Mouse (Mus musculus): ENCODE measurements around the gene Dcaf4.
A peak's percentile ranks its signal among the peaks of the same experiment; 100 is the strongest.

Dcaf4 gene

DNA sequence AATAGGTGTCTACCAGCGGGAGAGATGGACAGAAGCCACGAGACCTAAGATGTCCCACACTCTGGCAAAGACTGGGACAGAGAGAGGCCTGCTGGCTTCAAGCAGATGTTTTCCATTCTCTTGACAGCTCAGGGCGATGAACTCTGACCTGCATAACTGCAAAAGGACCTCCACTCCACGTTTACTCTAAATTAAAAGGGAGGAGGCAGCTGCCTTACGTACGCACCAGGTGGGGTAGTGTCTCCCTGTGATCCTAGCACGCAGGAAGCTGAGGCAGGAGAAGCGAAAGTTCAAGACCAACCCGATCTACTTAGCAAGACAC is 24.3 kb upstream of the Dcaf4 start:
- no peak for DNase-seq (ENCODE audit: low read depth, low spot score)

DNA sequence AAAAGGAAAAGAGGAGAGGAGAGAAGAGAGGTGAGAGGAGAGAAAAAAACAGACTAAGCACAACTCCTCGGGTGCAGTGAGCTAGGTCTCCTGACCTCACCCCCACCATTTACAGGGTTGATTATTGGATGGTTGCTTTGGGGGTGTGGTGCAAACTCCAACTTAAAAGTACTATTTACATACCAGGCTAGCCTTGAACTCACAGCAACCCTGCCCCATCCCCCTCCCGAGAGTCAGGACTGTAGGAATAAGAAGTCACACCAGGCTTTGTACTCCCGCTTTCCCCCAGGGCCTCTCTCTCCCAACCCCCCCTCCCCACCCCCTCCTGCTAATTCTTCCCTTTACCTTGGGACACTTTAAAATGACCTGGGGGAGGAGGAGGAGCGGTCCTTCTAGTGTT is 23.9 kb upstream of the Dcaf4 start:
- no peak for DNase-seq (ENCODE audit: low read depth, low spot score)

DNA sequence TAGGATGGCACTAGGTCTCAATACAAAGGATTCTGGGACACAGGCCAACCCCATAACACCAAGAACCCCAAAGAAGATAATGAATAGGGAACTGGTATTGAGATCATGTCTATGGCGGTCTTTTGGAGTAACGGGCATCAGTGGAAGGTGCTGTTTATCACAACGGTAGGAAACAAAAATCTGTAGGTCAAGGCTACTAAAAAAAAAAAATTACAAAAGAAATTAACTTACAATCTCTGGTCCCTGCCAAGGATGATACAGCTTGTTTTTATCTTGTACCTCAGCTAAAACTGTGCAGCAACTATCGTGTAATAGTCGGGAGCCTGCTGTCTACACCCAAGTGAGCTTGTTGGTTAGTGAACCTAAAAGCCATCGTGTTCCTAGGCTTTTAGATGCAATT is 23.5 kb upstream of the Dcaf4 start:
- no peak for DNase-seq (ENCODE audit: low read depth, low spot score)

- DNase-seq (ENCODE audit: low read depth, low spot score): no peak
Measured at GRCm38 (mm10) chr12:83497959-83498358, 22.3 kb upstream of the Dcaf4 start.

DNA sequence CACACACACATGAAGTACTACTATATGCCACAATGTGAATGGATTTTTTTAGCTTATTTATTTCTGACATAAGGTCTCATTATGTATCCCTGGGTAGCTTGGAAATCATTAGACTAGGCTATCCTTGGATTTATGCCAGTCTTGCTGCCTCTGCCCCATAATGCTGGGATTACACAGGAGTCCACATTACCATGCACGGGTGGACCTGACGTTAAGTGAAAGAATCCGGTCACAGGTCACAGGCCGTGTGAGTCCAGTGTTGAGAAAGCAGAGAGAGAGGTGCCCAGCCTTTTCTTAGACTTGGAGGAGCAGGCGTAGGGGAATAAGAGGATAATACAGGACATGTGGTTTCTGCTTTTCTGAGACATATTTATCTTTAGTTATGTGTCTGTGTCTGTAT is 21.0 kb upstream of the Dcaf4 start:
- no peak for DNase-seq (ENCODE audit: low read depth, low spot score)

DNA sequence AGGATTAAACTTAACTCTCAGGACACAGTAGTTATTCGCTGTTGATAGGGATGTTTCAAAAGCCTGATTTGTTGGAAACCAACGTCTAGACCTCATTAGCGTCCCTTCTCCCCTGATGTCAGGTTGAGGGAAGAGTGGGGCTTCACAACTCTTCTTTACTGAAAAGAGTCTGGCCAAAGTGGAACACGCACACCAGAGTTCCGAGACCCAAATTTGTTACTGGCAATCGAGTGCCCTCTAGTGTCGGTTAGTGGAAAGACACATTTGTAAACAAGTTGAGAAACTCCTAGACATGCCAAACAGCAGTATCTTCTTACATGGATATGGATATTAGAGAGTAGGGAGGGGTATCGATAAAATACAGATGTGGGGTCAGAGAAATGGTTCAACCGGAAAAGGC is 18.1 kb upstream of the Dcaf4 start:
- DNase-seq (ENCODE audit: low read depth, low spot score): peak; percentile 80

DNA sequence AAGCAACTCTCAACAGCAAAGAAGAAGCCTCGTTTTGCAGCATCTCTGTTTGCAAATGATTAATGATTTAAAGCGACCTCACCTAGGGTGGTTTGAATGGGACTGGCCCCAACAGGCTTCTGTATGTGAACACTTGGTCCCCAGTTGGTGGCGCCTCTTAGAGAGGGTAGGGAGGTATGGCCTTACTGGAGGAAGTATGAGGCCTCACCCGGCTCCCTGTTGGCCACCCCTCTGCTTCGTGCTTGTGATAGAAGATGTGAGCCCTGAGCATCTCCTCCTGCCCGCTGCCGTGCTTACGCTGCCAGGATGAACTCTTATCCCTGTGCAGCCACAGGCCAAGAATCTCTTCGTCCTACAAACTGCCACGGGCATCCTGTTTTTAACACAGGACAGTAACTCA is 13.7 kb upstream of the Dcaf4 start:
- no peak for DNase-seq (ENCODE audit: low read depth, low spot score)

DNA sequence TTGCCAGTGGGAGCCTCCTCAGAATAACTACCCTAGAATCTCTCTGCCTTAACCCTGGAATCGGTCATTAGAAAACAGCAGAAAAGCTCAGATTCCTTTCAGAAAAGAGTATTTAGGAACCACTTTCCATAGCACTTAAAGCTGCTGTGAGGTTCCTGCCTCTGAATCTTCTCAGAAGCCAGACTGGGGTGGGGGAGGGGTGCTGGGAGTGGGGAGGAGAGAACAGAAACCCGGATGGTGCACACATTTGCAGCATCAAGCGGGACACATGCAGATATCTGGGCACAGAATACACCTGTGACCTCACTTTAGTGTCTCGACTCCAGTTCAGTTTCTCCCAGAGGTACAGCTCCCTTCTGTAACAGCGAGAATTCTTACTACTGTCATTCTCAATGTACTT is 9.7 kb upstream of the Dcaf4 start:
- no peak for DNase-seq (ENCODE audit: low read depth, low spot score)

DNA sequence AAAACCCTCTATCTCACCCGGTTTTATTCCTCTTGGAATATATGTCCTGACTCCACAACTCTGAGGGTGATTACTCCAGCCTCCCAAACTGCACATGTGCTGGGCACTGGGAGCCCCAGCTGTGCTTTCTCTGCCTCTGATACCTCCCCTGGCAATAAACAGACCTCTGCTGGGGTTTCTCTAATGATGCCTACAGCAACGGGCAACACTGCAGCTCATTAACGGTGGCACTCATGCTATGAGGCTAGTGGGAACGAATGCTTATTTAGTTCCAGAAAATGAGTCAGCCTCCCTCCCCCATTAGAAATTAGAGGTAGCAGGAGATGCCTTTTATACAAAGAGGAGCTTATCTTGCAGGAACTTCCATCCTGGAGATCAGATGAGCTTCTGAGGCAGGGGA is 7.5 kb upstream of the Dcaf4 start:
- DNase-seq (ENCODE audit: low read depth, low spot score): no peak

GRCm38 (mm10) chr12:83513185-83513584 is 7.1 kb upstream of the Dcaf4 start:
- no peak for DNase-seq (ENCODE audit: low read depth, low spot score)

DNA sequence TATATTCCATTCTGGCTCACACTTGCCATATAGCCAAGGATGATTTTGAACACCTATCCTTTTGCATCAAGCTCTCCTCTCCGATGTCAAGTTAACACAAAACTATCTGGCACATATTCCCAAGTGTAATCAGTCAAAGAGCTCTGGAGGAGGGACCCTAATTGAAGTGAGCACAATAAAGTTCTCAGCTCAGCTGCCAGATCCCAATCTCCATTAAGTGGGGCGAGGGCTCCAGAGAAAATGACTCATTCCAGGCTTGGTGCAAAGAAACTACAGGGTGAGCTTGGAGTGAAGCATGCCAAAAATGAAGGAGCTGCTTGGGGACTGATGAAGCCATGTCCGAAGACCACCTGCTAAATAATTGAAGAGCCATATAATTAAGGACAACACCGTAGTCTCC is 6.0 kb upstream of the Dcaf4 start:
- DNase-seq (ENCODE audit: low read depth, low spot score): no peak

DNA sequence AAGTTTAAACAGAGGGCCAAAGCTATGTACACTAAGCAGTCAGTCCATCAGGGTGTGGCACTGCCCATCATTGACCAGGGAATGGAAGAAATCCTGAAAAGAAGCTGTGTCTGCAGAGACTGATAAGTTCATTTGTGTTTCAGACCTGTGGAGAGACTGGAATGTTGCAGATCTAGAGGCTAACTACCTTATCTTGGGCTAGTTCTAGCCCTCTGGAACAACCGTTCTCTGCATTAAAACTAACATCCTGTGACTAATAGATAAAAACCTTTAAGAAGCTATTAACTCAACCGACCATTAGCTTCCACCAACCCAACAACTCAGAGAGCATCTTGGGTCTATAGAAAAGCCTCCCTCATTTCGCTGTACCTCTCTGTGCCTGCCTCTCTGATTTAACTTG is 2.7 kb upstream of the Dcaf4 start:
- DNase-seq (ENCODE audit: low read depth, low spot score): no peak

DNA sequence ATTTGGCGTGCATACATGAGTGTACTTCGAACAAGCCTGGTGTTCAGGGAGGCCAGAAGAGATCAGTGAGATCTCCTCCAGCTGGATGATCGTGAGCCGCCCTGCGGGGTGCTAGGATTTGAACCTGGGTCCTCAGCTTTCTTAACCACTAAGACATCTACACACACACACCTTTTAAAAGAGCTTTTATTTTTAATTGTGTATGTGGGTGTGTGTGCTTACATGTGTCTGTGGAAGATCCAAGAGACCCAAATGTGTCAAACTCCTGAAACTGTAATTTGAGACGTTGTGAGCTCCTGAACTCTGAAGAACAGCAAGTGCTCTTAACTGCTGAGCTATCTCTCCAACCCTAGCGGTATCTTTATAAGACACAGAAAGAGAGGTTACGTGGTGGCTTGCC is 817 bp downstream of the Dcaf4 start:
- no peak for DNase-seq (ENCODE audit: low read depth, low spot score)

- DNase-seq (ENCODE audit: low read depth, low spot score): no peak
Measured at GRCm38 (mm10) chr12:83523056-83523455, 2.8 kb downstream of the Dcaf4 start.

DNA sequence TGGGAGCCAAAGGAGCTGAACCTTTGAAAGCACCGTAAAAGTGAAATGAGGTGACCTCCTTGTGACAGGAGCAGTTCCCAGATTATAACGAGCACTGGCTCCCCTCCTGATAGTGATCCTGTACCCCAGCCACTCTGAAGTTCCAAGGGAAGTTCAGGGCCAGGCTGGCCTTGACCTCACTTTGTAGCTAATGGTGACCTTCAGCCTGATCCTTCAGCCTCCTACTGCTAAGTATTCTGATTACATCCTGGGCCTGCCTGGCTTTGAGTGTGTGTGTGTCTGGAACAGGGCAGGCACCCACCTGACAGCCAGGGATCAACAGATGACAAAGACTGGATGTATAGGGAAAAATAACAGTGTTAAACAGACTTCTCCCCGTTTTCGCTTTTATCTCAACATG is 3.6 kb downstream of the Dcaf4 start:
- no peak for DNase-seq (ENCODE audit: low read depth, low spot score)

- DNase-seq (ENCODE audit: low read depth, low spot score): no peak
Measured at GRCm38 (mm10) chr12:83524329-83524728, 4.1 kb downstream of the Dcaf4 start.

DNA sequence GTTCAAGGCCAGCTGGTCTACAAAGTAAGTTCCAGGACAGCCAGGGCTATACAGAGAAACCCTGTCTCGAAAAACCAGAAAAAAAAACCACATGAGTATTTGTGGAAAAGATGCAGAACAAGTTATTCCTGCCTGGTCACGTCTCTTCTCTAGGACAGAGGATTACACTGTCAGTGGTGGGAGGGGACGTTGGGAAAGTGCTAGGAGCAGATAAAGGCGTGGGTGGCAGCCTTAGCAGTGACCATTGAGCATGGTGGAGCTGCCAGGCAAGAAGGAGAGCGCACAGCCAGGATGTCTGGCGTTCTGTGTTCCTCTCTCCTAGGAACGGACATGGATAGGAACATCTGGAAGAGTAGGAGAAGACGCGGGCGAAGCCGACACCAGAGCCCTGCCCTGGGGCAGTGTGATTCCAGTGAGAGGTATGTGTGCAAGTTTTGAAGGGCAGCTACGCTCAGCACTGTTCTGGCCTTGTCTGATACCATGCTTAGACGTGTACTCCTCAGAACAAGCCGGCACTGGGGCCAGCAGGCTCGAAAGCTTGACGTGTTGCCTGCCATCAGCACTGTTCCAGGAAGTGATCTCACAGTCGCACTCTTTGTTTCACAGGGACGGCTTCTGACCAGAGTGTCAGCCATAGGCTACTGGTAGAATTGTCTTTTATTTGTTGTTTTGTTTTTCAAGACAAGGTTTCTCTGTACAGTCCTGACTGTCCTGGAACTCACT is 5.7 kb downstream of the Dcaf4 start:
- DNase-seq (ENCODE audit: low read depth, low spot score): no peak

DNA sequence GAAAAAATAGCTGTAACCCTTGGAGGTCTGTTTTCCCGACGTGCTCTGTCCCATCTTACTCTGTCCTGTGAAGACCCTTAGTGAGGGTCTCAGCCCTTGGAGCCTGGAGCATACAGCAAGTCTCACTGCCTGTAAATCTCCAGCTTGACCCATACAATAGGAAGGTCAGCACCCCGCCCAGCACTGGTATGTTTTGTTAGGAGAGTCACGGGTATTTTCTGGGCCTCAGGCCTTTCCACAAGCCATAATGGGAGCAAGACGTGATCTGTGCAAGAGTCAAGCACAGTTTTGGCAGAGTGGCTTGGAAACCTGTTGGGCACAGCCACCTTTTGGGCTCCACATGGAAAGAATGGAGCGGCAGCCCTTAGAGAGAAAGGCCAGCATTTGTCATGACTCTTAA is 7.5 kb downstream of the Dcaf4 start:
- no peak for DNase-seq (ENCODE audit: low read depth, low spot score)

GRCm38 (mm10) chr12:83528665-83529064 is 8.4 kb downstream of the Dcaf4 start:
- DNase-seq (ENCODE audit: low read depth, low spot score): no peak

GRCm38 (mm10) chr12:83531992-83532391 is 11.7 kb downstream of the Dcaf4 start:
- DNase-seq (ENCODE audit: low read depth, low spot score): no peak

DNA sequence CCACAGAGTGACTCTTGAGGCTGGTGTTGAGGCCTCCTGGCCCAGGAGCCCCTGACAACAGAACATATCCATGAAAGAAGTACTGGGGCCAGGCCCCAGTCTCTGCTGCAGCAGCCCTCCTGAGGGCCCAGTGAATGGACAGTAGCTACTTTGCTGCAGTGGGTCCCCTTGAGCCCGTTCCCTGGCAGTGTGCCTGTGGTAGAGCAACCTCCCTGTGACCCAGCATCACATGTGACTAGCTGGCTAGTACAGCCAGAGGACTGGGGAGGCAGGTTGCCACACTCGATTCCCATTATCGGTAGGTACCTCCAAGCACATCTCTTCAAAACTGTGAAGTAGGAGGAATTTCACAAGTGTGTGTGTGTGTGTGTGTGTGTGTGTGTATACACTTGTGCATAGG is 12.7 kb downstream of the Dcaf4 start:
- DNase-seq (ENCODE audit: low read depth, low spot score): no peak

GRCm38 (mm10) chr12:83534190-83534589 is 13.9 kb downstream of the Dcaf4 start:
- DNase-seq (ENCODE audit: low read depth, low spot score): no peak

- DNase-seq (ENCODE audit: low read depth, low spot score): no peak
Measured at GRCm38 (mm10) chr12:83535428-83535827, 15.2 kb downstream of the Dcaf4 start.

DNA sequence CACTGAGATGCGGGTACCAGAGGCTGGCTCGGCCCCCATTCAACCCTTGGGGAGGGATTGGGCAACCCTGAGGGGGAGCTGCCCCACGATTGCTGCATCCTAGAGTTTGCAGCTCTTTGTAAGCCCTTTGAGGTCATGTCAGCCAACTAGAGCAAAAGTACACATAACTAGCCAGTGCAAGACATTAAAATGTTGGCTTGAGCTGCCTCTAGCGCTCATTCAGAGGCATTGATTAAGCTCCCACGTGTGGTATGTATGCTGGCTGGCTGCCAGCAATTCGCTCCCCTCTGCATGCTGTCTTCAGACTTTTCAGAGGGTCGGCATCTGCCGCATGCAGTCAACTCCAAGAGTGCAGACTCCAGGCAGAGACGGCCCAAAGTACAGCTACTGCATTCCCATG is 15.8 kb downstream of the Dcaf4 start:
- DNase-seq (ENCODE audit: low read depth, low spot score): no peak

Measured in CD4-positive, CD25-positive, alpha-beta regulatory T cell, adult 2 months (primary cell).